Mouse (Mus musculus): ENCODE data around the gene Rara. TPM values are rescaled to one million over a fixed set of nuclear protein-coding genes. Genes with fewer than 3 reads are reported as not detected.
A peak's percentile ranks its signal among the peaks of the same experiment; 100 is the strongest.

The Rara gene
- polyA plus RNA-seq, 1 experiment from 2014 or later, result 9.5 TPM

- Histone ChIP-seq H3K36me3 (ENCODE audit: control insufficient read depth, insufficient read depth, low read length) (peaks cover 3% of the 10 kb centered on the region; the same call in 1 of the 2 replicates), H3K4me1 (ENCODE audit: control insufficient read depth, insufficient read depth, low read length) (peaks cover 30% of the 10 kb centered on the region), H3K27me3 (ENCODE audit: control insufficient read depth, insufficient read depth, low read depth, low read length) (no peaks in the 10 kb centered on the region), H3K9ac (ENCODE audit: low read depth, low read length) (no peak overlapping the region), H3K9me3 (replicated peaks; ENCODE audit: control insufficient read depth, low read length, poor library complexity, severe bottlenecking) (no peaks in the 10 kb centered on the region), H3K27ac (ENCODE audit: low read length) (no peak overlapping the region), H3K4me3 (ENCODE audit: low read depth, low read length) (no peak overlapping the region), H3K4me2 (ENCODE audit: low read length) (no peak overlapping the region)
- 81% methylated on average over 14 of the region's 14 CpGs for WGBS
- no peak for ATAC-seq
These were observed 46.0 kb downstream of the Rara start for GRCm38 (mm10) chr11:98973584-98973983.

- H3K27ac ChIP-seq (ENCODE audit: low read length), result no peak overlapping the region
- 83% methylated on average over 6 of the region's 6 CpGs for WGBS
- no peak overlapping the region for H3K9ac ChIP-seq (ENCODE audit: low read depth, low read length)
- ATAC-seq, result no peak
- no peaks in the 10 kb centered on the region for H3K9me3 ChIP-seq (replicated peaks; ENCODE audit: control insufficient read depth, low read length, poor library complexity, severe bottlenecking)
- H3K27me3 ChIP-seq (ENCODE audit: control insufficient read depth, insufficient read depth, low read depth, low read length), result no peaks in the 10 kb centered on the region
- H3K4me1 ChIP-seq (ENCODE audit: control insufficient read depth, insufficient read depth, low read length), result peaks cover 24% of the 10 kb centered on the region
- H3K4me3 ChIP-seq (ENCODE audit: low read depth, low read length), result no peak overlapping the region
- H3K4me2 ChIP-seq (ENCODE audit: low read length), result no peak overlapping the region
- H3K36me3 ChIP-seq (ENCODE audit: control insufficient read depth, insufficient read depth, low read length), result peaks cover 3% of the 10 kb centered on the region; the same call in 1 of the 2 replicates
These were observed 46.6 kb downstream of the Rara start for GRCm38 (mm10) chr11:98974213-98974612.

- Histone ChIP-seq H3K27me3 (ENCODE audit: control insufficient read depth, insufficient read depth, low read depth, low read length) (no peaks in the 10 kb centered on the region), H3K27ac (ENCODE audit: low read length) (no peak overlapping the region), H3K4me1 (ENCODE audit: control insufficient read depth, insufficient read depth, low read length) (peaks cover 15% of the 10 kb centered on the region), H3K4me2 (ENCODE audit: low read length) (no peak overlapping the region), H3K9ac (ENCODE audit: low read depth, low read length) (no peak overlapping the region), H3K4me3 (ENCODE audit: low read depth, low read length) (no peak overlapping the region), H3K36me3 (ENCODE audit: control insufficient read depth, insufficient read depth, low read length) (peaks cover 3% of the 10 kb centered on the region; the same call in 1 of the 2 replicates), H3K9me3 (replicated peaks; ENCODE audit: control insufficient read depth, low read length, poor library complexity, severe bottlenecking) (no peaks in the 10 kb centered on the region)
- ATAC-seq, result no peak
- 49% methylated on average over 5 of the region's 5 CpGs for WGBS
These were observed 47.5 kb downstream of the Rara start for GRCm38 (mm10) chr11:98974871-98975719.

GRCm38 (mm10) chr11:98978526-98979148, 51.0 kb downstream of the Rara start:
- peaks cover under 1% of the 10 kb centered on the region; the same call in 1 of the 2 replicates for H3K36me3 ChIP-seq (ENCODE audit: control insufficient read depth, insufficient read depth, low read length)
- no peak overlapping the region for H3K4me2 ChIP-seq (ENCODE audit: low read length)
- peaks cover 12% of the 10 kb centered on the region for H3K4me1 ChIP-seq (ENCODE audit: control insufficient read depth, insufficient read depth, low read length)
- H3K9me3 ChIP-seq (replicated peaks; ENCODE audit: control insufficient read depth, low read length, poor library complexity, severe bottlenecking), result no peaks in the 10 kb centered on the region
- no peak overlapping the region for H3K9ac ChIP-seq (ENCODE audit: low read depth, low read length)
- no peak for ATAC-seq
- H3K4me3 ChIP-seq (ENCODE audit: low read depth, low read length), result no peak overlapping the region
- H3K27me3 ChIP-seq (ENCODE audit: control insufficient read depth, insufficient read depth, low read depth, low read length), result no peaks in the 10 kb centered on the region
- no peak overlapping the region for H3K27ac ChIP-seq (ENCODE audit: low read length)
- WGBS, result 66% methylated on average over 15 of the region's 15 CpGs

- Histone ChIP-seq H3K36me3 (ENCODE audit: control insufficient read depth, insufficient read depth, low read length) (no peaks in the 10 kb centered on the region), H3K9ac (ENCODE audit: low read depth, low read length) (no peak overlapping the region), H3K4me3 (ENCODE audit: low read depth, low read length) (no peak overlapping the region), H3K27me3 (ENCODE audit: control insufficient read depth, insufficient read depth, low read depth, low read length) (no peaks in the 10 kb centered on the region), H3K4me2 (ENCODE audit: low read length) (no peak overlapping the region), H3K27ac (ENCODE audit: low read length) (no peak overlapping the region), H3K4me1 (ENCODE audit: control insufficient read depth, insufficient read depth, low read length) (peaks cover 14% of the 10 kb centered on the region), H3K9me3 (replicated peaks; ENCODE audit: control insufficient read depth, low read length, poor library complexity, severe bottlenecking) (no peaks in the 10 kb centered on the region)
- 92% methylated on average over 4 of the region's 5 CpGs for WGBS
- ATAC-seq, result no peak
These were observed 51.7 kb downstream of the Rara start for GRCm38 (mm10) chr11:98979356-98979755.

- Histone ChIP-seq H3K27me3 (ENCODE audit: control insufficient read depth, insufficient read depth, low read depth, low read length) (no peaks in the 10 kb centered on the region), H3K36me3 (ENCODE audit: control insufficient read depth, insufficient read depth, low read length) (no peaks in the 10 kb centered on the region), H3K4me1 (ENCODE audit: control insufficient read depth, insufficient read depth, low read length) (peaks cover 14% of the 10 kb centered on the region), H3K4me2 (ENCODE audit: low read length) (peak overlapping the region; percentile 64), H3K4me3 (ENCODE audit: low read depth, low read length) (peak overlapping the region; percentile 70), H3K9ac (ENCODE audit: low read depth, low read length) (peak overlapping the region; percentile 84), H3K27ac (ENCODE audit: low read length) (peak overlapping the region; percentile 95), H3K9me3 (replicated peaks; ENCODE audit: control insufficient read depth, low read length, poor library complexity, severe bottlenecking) (no peaks in the 10 kb centered on the region)
- peak; percentile 56 for ATAC-seq
- WGBS, result 33% methylated on average over 20 of the region's 20 CpGs
These were observed 53.8 kb downstream of the Rara start for GRCm38 (mm10) chr11:98981289-98981996.

- H3K4me2 ChIP-seq (ENCODE audit: low read length), result peak overlapping the region; percentile 64
- peaks cover 14% of the 10 kb centered on the region for H3K4me1 ChIP-seq (ENCODE audit: control insufficient read depth, insufficient read depth, low read length)
- no peaks in the 10 kb centered on the region for H3K36me3 ChIP-seq (ENCODE audit: control insufficient read depth, insufficient read depth, low read length)
- no peaks in the 10 kb centered on the region for H3K27me3 ChIP-seq (ENCODE audit: control insufficient read depth, insufficient read depth, low read depth, low read length)
- H3K27ac ChIP-seq (ENCODE audit: low read length), result peak overlapping the region; percentile 95
- H3K4me3 ChIP-seq (ENCODE audit: low read depth, low read length), result peak overlapping the region; percentile 70
- under 1% methylated on average over 93 of the region's 94 CpGs for WGBS
- ATAC-seq, result peak; percentile 90
- peak overlapping the region; percentile 84 for H3K9ac ChIP-seq (ENCODE audit: low read depth, low read length)
- H3K9me3 ChIP-seq (replicated peaks; ENCODE audit: control insufficient read depth, low read length, poor library complexity, severe bottlenecking), result no peaks in the 10 kb centered on the region
These were observed 54.6 kb downstream of the Rara start for GRCm38 (mm10) chr11:98981997-98982772.

- Histone ChIP-seq H3K4me1 (ENCODE audit: control insufficient read depth, insufficient read depth, low read length) (peaks cover 14% of the 10 kb centered on the region), H3K4me3 (ENCODE audit: low read depth, low read length) (peak within 1 kb of the TSS; percentile 70), H3K9ac (ENCODE audit: low read depth, low read length) (peak within 1 kb of the TSS; percentile 84), H3K4me2 (ENCODE audit: low read length) (peak within 1 kb of the TSS; percentile 64), H3K27ac (ENCODE audit: low read length) (peak within 1 kb of the TSS; percentile 95), H3K27me3 (ENCODE audit: control insufficient read depth, insufficient read depth, low read depth, low read length) (no peaks in the 10 kb centered on the region), H3K36me3 (ENCODE audit: control insufficient read depth, insufficient read depth, low read length) (no peaks in the 10 kb centered on the region), H3K9me3 (replicated peaks; ENCODE audit: control insufficient read depth, low read length, poor library complexity, severe bottlenecking) (no peaks in the 10 kb centered on the region)
- ATAC-seq, result no peak; the same call in 1 of the 2 replicates
- WGBS, result 2% methylated on average over 24 of the region's 28 CpGs
These were observed 55.1 kb downstream of the Rara start, which contains the start of gene Gjd3 for GRCm38 (mm10) chr11:98982773-98983133. Gene Gjd3, minus strand, starts transcription at chr11:98983016.
